Mouse (Mus musculus) stomach, postnatal 0 days (tissue): Measurements from ENCODE around the gene Tcf23. TPM values are rescaled to one million over a fixed set of nuclear protein-coding genes. Genes with fewer than 3 reads are reported as not detected.

Source experiments
- ATAC-seq: fragments of 200-750 bp; cut with Nextera tagmentation; 2 replicates; pipeline ENCODE4 v1.8.0; 2017; ENCODE audit not compliant: low FRiP score, low TSS enrichment
- DNase-seq: peaks from one replicate; pipeline ENCODE4 v3.0.0-alpha.2; 2016; ENCODE audit warnings: low spot score
- H3K27ac ChIP-seq: fragments of 300-500 bp; sonication (generic); replicated peaks from 2 replicates; pipeline ENCODE4 v1.5.1; 2014; ENCODE audit warnings: mild to moderate bottlenecking, control low read depth
- H3K27me3 ChIP-seq: fragments of 300-500 bp; sonication (generic); 2 replicates; pipeline ENCODE4 v1.6.1; 2014; ENCODE audit warnings: low read length; ENCODE audit not compliant: control insufficient read depth, insufficient read depth
- H3K36me3 ChIP-seq: fragments of 300-500 bp; sonication (generic); 2 replicates; pipeline ENCODE4 v1.6.1; 2014; ENCODE audit warnings: low read length, mixed read lengths; ENCODE audit not compliant: control insufficient read depth, insufficient read depth
- H3K4me1 ChIP-seq: fragments of 300-500 bp; sonication (generic); replicated peaks from 2 replicates; pipeline ENCODE4 v1.6.1; 2014; ENCODE audit warnings: antibody characterized with exemption; ENCODE audit not compliant: control insufficient read depth, insufficient read depth
- H3K4me2 ChIP-seq: fragments of 300-500 bp; sonication (generic); replicated peaks from 2 replicates; pipeline ENCODE4 v1.6.1; 2014; ENCODE audit warnings: low read depth, mild to moderate bottlenecking, control low read depth, moderate library complexity
- H3K4me3 ChIP-seq: fragments of 300-500 bp; sonication (generic); 2 replicates; pipeline ENCODE4 v1.5.1; 2014; ENCODE audit warnings: low read depth, low read length, control low read depth
- H3K9ac ChIP-seq: fragments of 300-500 bp; sonication (generic); 2 replicates; pipeline ENCODE4 v1.6.1; 2014; ENCODE audit warnings: mild to moderate bottlenecking, low read length, control low read depth, mixed read lengths
- H3K9me3 ChIP-seq: fragments of 300-500 bp; sonication (generic); 2 replicates; pipeline ENCODE4 v1.6.1; 2016; ENCODE audit warnings: low read length; ENCODE audit not compliant: control insufficient read depth
- CTCF ChIP-seq: IDR thresholded peaks from 2 replicates; pipeline ENCODE4 v1.5.1; 2016; ENCODE audit warnings: antibody characterized with exemption, low read depth, mild to moderate bottlenecking, moderate library complexity
- EP300 ChIP-seq: optimal IDR thresholded peaks from 2 replicates; pipeline ENCODE3; 2016; ENCODE audit warnings: antibody characterized with exemption
- WGBS: fragments of 180-500 bp; shearing (Covaris S2); extraction: QIAGEN DNeasy Blood & Tissue Kit; methylation state at CpG from one replicate; pipeline ENCODE4 v1.1.7; 2014; 5-methylcytosine and 5-hydroxymethylcytosine counted together
- polyA plus RNA-seq: library from polyadenylated mRNA; unstranded; fragments of >200 nt; fragmentation: Nextera tagmentation; extraction: Ambion mirVana; gene quantifications from 2 replicates; pipeline ENCODE4 v1.2.1, GENCODE M21; 2015

The Tcf23 gene
- polyA plus RNA-seq, 1 experiment from 2014 or later: 4.5 TPM

- Histone ChIP-seq H3K27me3 (no peaks in the 10 kb centered on the region), H3K4me2 (no peak overlapping the region), H3K9me3 (no peaks in the 10 kb centered on the region), H3K4me3 (no peak overlapping the region), H3K9ac (no peak overlapping the region), H3K4me1 (no peaks in the 10 kb centered on the region), H3K36me3 (no peaks in the 10 kb centered on the region), H3K27ac (no peak overlapping the region)
- no peak for ATAC-seq
- WGBS: 66% methylated on average over 11 of the region's 11 CpGs
- TF ChIP-seq CTCF: no peak
- no peak for TF ChIP-seq EP300
- no peak for DNase-seq
Observed at GRCm38 (mm10) chr5:30994910-30995635, 26.6 kb downstream of the Tcf23 start.

- no peaks in the 10 kb centered on the region for H3K27me3 ChIP-seq
- no peaks in the 10 kb centered on the region for H3K36me3 ChIP-seq
- DNase-seq (peak; percentile 71), ATAC-seq (peak; percentile 73)
- no peak overlapping the region for H3K4me3 ChIP-seq
- no peaks in the 10 kb centered on the region for H3K4me1 ChIP-seq
- no peak overlapping the region for H3K4me2 ChIP-seq
- H3K27ac ChIP-seq: no peak overlapping the region
- H3K9ac ChIP-seq: no peak overlapping the region
- H3K9me3 ChIP-seq: no peaks in the 10 kb centered on the region
- TF ChIP-seq CTCF (peak; percentile 89), EP300 (no peak)
- 34% methylated on average over 5 of the region's 5 CpGs for WGBS
Observed at GRCm38 (mm10) chr5:30998306-30998705, 29.8 kb downstream of the Tcf23 start.

GRCm38 (mm10) chr5:30999324-30999723, 30.9 kb downstream of the Tcf23 start:
- no peak for ATAC-seq
- Histone ChIP-seq H3K9me3 (no peaks in the 10 kb centered on the region), H3K4me3 (no peak overlapping the region), H3K9ac (no peak overlapping the region), H3K4me1 (no peaks in the 10 kb centered on the region), H3K4me2 (no peak overlapping the region), H3K27me3 (no peaks in the 10 kb centered on the region), H3K27ac (no peak overlapping the region), H3K36me3 (no peaks in the 10 kb centered on the region)
- TF ChIP-seq EP300 (no peak), CTCF (no peak)
- no peak for DNase-seq
- 82% methylated on average over 5 of the region's 5 CpGs for WGBS

- no peak overlapping the region for H3K4me2 ChIP-seq
- no peaks in the 10 kb centered on the region for H3K4me1 ChIP-seq
- H3K27ac ChIP-seq: no peak overlapping the region
- no peaks in the 10 kb centered on the region for H3K27me3 ChIP-seq
- H3K4me3 ChIP-seq: no peak overlapping the region
- H3K9ac ChIP-seq: no peak overlapping the region
- ATAC-seq (no peak), DNase-seq (no peak)
- TF ChIP-seq CTCF: no peak
- no peak for TF ChIP-seq EP300
- no peaks in the 10 kb centered on the region for H3K36me3 ChIP-seq
- no peaks in the 10 kb centered on the region for H3K9me3 ChIP-seq
- WGBS: 46% methylated on average over 7 of the region's 7 CpGs
Observed at GRCm38 (mm10) chr5:31000122-31000521, 31.7 kb downstream of the Tcf23 start.

- no peaks in the 10 kb centered on the region for H3K4me1 ChIP-seq
- TF ChIP-seq CTCF: no peak
- no peak for TF ChIP-seq EP300
- no peak overlapping the region for H3K27ac ChIP-seq
- H3K36me3 ChIP-seq: no peaks in the 10 kb centered on the region
- no peak overlapping the region for H3K9ac ChIP-seq
- H3K9me3 ChIP-seq: no peaks in the 10 kb centered on the region
- no peaks in the 10 kb centered on the region for H3K27me3 ChIP-seq
- 81% methylated on average over 2 of the region's 2 CpGs for WGBS
- H3K4me2 ChIP-seq: no peak overlapping the region
- no peak overlapping the region for H3K4me3 ChIP-seq
- no peak for ATAC-seq
- DNase-seq: no peak
Observed at GRCm38 (mm10) chr5:31000993-31001392, 32.5 kb downstream of the Tcf23 start.

- WGBS: 80% methylated on average over 4 of the region's 4 CpGs
- no peak for ATAC-seq
- no peak overlapping the region for H3K4me3 ChIP-seq
Observed at GRCm38 (mm10) chr5:31001560-31001959, 33.1 kb downstream of the Tcf23 start.

More at GRCm38 (mm10) chr5:31001560-31001959, 33.1 kb downstream of the Tcf23 start:
- Histone ChIP-seq H3K9ac (no peak overlapping the region), H3K27ac (no peak overlapping the region), H3K4me2 (no peak overlapping the region), H3K27me3 (no peaks in the 10 kb centered on the region), H3K4me1 (no peaks in the 10 kb centered on the region), H3K36me3 (no peaks in the 10 kb centered on the region), H3K9me3 (no peaks in the 10 kb centered on the region)
- DNase-seq: no peak
- TF ChIP-seq CTCF: peak; percentile 31; the same call in 1 of the 2 replicates
- TF ChIP-seq EP300: no peak
